Mouse (Mus musculus): ENCODE measurements around the gene Stx16. TPM values are rescaled to one million over a fixed set of nuclear protein-coding genes. Genes with fewer than 3 reads are reported as not detected.

Gene Stx16
- polyA plus RNA-seq, 2 experiments: 10.9 to 67.7 TPM

DNA sequence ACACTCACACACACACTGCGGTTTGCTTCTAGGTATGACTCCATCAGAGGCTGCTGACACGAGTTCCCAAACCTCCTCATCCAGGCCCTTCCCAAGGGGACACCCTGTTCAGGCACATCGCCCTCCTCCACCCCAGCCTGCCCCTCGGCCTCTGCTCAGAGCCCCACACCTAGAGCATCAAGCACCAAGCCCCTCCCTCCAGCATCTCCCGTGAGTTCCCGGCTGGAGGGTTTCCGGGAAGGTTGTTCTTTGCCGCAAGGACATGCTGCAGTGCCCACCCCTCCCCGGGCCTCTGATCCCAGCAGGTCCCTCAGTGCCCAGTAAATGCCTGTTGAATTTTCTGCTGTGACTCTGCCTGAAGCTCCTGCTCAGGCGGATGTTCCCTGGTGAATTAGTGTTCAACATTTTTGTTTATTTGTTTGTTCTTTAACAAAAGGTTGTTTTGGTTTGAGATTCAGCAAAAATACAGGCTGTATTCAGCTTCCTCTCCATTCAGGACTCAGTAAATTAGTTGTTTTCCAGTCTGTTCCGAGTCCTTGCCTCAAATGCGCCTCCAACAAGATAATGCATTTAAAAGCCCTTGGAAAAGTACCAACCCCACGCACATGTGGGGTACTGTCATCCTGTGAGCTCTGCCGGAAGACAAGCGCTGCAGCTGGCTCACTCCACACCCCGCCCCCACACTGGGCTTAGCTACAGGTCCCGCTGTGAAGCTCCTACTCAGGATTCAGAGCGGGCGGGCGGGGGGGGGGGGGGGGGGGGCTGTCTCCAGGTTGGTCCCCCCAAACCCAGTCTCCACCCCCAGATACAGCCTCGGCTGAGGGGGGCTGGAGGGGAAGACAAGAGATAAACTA, 50.6 kb downstream of the Stx16 start:
- Histone ChIP-seq H3K4me1 (ENCODE audit: control insufficient read depth, insufficient read depth, low read length) (peaks cover 14% of the 10 kb centered on the region), H3K9me3 (ENCODE audit: control insufficient read depth, low read length) (peaks cover 16% of the 10 kb centered on the region; the same call in 1 of the 2 replicates), H3K4me3 (replicated peaks; ENCODE audit: low read length) (no peak overlapping the region), H3K27me3 (ENCODE audit: control insufficient read depth, insufficient read depth, low read length) (no peaks in the 10 kb centered on the region), H3K27ac (replicated peaks; ENCODE audit: low read depth, low read length) (0 out of 2 replicates have a peak overlapping the region, but pooled peaks have one; percentile 8), H3K4me2 (replicated peaks; ENCODE audit: low read depth, low read length, severe bottlenecking) (peak overlapping the region; percentile 34), H3K9ac (ENCODE audit: low read depth, low read length, severe bottlenecking) (peak overlapping the region; percentile 28; the same call in 1 of the 2 replicates), H3K36me3 (ENCODE audit: control insufficient read depth, insufficient read depth, low read length) (peaks cover 30% of the 10 kb centered on the region)
- WGBS: 12% methylated on average over 18 of the region's 21 CpGs
- DNase-seq (ENCODE audit: low spot score): peak; percentile 76
- TF ChIP-seq POLR2A (IDR thresholded peaks at IDR 0.05; ENCODE audit: borderline replicate concordance, extremely low read depth, insufficient read depth, insufficient read length): no peak
- peak; percentile 87 for ATAC-seq (ENCODE audit: low FRiP score, low read depth)

DNA sequence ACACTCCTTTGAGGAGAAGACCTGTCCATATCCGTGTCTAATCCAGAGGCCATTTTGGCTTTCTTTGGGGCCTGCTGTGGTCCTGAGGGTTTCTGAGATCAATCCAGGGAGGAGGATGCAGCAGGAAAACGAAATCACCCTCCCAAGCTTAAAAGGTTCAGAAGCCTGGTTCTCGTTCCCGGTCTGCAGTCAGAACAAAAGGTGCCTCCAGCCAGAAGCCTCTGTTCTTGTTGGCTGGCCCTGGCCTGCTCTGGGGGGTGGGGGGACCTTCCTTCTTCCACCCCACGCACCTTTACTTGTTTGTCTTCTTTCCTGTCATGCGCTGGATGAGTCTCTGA, 51.2 kb downstream of the Stx16 start:
- H3K27me3 ChIP-seq (ENCODE audit: control insufficient read depth, insufficient read depth, low read length): no peaks in the 10 kb centered on the region
- ATAC-seq (ENCODE audit: low FRiP score, low read depth) (no peak; the same call in 1 of the 2 replicates), DNase-seq (ENCODE audit: low spot score) (no peak)
- H3K36me3 ChIP-seq (ENCODE audit: control insufficient read depth, insufficient read depth, low read length): peaks cover 24% of the 10 kb centered on the region
- 38% methylated on average over 6 of the region's 6 CpGs for WGBS
- TF ChIP-seq POLR2A (IDR thresholded peaks at IDR 0.05; ENCODE audit: borderline replicate concordance, extremely low read depth, insufficient read depth, insufficient read length): no peak
- H3K9ac ChIP-seq (ENCODE audit: low read depth, low read length, severe bottlenecking): 0 out of 2 replicates have a peak overlapping the region, but pooled peaks have one; percentile 28
- peak overlapping the region; percentile 34 for H3K4me2 ChIP-seq (replicated peaks; ENCODE audit: low read depth, low read length, severe bottlenecking)
- H3K4me1 ChIP-seq (ENCODE audit: control insufficient read depth, insufficient read depth, low read length): peaks cover 14% of the 10 kb centered on the region
- H3K4me3 ChIP-seq (replicated peaks; ENCODE audit: low read length): no peak overlapping the region
- H3K9me3 ChIP-seq (ENCODE audit: control insufficient read depth, low read length): peaks cover 16% of the 10 kb centered on the region; the same call in 1 of the 2 replicates
- no peak overlapping the region for H3K27ac ChIP-seq (replicated peaks; ENCODE audit: low read depth, low read length)

DNA sequence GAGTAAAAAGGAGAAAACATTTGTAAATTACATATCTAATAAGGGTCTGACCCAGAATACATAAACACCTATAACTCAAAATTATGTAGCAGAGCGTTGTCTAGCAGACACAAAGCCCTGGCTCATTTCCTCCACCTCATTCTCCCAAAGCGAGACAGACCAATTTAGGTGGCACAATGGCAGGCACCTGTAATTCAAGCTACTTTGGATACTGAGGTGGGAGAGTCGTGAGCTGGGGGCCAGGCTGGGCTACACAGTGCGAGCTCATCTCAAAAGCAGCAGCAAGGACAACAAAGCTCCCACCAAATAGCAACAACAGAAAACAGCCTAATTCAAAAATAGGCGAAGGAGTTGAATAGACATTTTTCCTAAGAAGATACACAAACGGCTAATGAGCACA, 52.8 kb downstream of the Stx16 start:
- Histone ChIP-seq H3K36me3 (ENCODE audit: control insufficient read depth, insufficient read depth, low read length) (peaks cover 8% of the 10 kb centered on the region), H3K4me2 (replicated peaks; ENCODE audit: low read depth, low read length, severe bottlenecking) (no peak overlapping the region), H3K27me3 (ENCODE audit: control insufficient read depth, insufficient read depth, low read length) (no peaks in the 10 kb centered on the region), H3K4me3 (replicated peaks; ENCODE audit: low read length) (no peak overlapping the region), H3K9me3 (ENCODE audit: control insufficient read depth, low read length) (peaks cover 14% of the 10 kb centered on the region; the same call in 1 of the 2 replicates), H3K4me1 (ENCODE audit: control insufficient read depth, insufficient read depth, low read length) (peaks cover 14% of the 10 kb centered on the region), H3K27ac (replicated peaks; ENCODE audit: low read depth, low read length) (no peak overlapping the region), H3K9ac (ENCODE audit: low read depth, low read length, severe bottlenecking) (no peak overlapping the region)
- 89% methylated on average over 6 of the region's 6 CpGs for WGBS
- ATAC-seq (ENCODE audit: low FRiP score, low read depth): no peak
- TF ChIP-seq POLR2A (IDR thresholded peaks at IDR 0.05; ENCODE audit: borderline replicate concordance, extremely low read depth, insufficient read depth, insufficient read length): no peak
- no peak for DNase-seq (ENCODE audit: low spot score)

DNA sequence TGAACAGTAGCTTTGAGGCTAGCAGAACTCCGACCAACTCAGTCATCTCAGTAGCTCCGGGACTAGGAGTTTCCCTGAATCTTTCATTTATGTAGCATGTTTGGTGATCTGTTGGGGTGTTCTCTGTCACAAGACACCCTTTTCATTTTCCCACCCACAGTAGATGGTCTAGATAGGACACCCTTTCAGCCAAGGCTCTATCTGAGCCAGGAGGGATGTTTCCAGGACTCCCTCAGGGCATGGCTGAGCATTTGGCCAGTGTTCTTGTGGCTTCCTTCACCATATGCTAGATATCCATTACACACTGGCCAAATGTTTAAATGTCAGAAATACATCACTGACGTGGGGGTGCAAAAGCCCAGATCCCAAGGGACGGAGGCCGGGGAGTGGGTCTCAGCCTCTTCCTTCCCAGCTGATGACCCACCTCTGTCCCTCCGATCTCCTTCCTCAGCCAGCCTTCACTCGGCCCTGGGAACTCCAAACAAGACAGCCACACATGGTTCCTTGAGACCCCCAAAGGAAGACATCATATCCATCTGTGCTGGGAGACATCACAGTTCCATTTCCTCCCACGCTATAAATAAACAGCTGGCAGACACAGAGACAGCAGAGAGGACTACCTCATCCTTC, 54.5 kb downstream of the Stx16 start:
- no peak overlapping the region for H3K27ac ChIP-seq (replicated peaks; ENCODE audit: low read depth, low read length)
- no peak for ATAC-seq (ENCODE audit: low FRiP score, low read depth)
- no peaks in the 10 kb centered on the region for H3K27me3 ChIP-seq (ENCODE audit: control insufficient read depth, insufficient read depth, low read length)
- no peaks in the 10 kb centered on the region for H3K36me3 ChIP-seq (ENCODE audit: control insufficient read depth, insufficient read depth, low read length)
- no peak overlapping the region for H3K9ac ChIP-seq (ENCODE audit: low read depth, low read length, severe bottlenecking)
- no peak overlapping the region for H3K4me3 ChIP-seq (replicated peaks; ENCODE audit: low read length)
- 87% methylated on average over 8 of the region's 8 CpGs for WGBS
- no peak overlapping the region for H3K4me2 ChIP-seq (replicated peaks; ENCODE audit: low read depth, low read length, severe bottlenecking)
- no peak for TF ChIP-seq POLR2A (IDR thresholded peaks at IDR 0.05; ENCODE audit: borderline replicate concordance, extremely low read depth, insufficient read depth, insufficient read length)
- H3K9me3 ChIP-seq (ENCODE audit: control insufficient read depth, low read length): no peaks in the 10 kb centered on the region
- DNase-seq (ENCODE audit: low spot score): no peak
- H3K4me1 ChIP-seq (ENCODE audit: control insufficient read depth, insufficient read depth, low read length): peaks cover 14% of the 10 kb centered on the region

DNA sequence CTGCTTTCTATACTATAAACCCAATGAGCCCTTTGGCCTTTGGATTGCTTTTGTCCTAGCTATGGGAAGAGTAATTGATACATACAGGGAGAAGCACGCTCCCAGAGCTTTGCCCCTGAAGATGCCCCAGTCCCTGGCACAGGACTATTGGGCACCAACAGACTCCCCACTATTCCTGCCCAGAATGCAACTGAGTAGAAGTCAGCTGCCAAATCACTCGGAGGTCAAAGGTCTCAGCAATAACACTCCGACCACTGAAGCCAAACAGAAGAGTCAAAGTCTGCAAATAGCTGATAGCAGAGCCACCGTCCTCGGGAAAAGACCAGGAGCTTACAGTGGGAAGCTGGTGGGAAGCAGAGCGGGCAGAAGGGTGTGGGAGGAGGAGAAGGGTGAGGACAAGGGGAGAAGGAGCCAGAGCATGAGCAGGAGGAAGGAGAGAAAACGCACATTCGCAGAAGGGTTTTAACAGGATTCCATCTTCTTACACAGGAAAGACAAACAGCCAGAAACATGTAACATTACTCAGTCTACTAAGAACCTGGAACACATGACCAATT, 56.4 kb downstream of the Stx16 start:
- H3K9me3 ChIP-seq (ENCODE audit: control insufficient read depth, low read length): no peaks in the 10 kb centered on the region
- no peaks in the 10 kb centered on the region for H3K27me3 ChIP-seq (ENCODE audit: control insufficient read depth, insufficient read depth, low read length)
- 0 out of 2 replicates have a peak, but pooled peaks cover 2% of the 10 kb centered on the region for H3K4me1 ChIP-seq (ENCODE audit: control insufficient read depth, insufficient read depth, low read length)
- WGBS: 84% methylated on average over 8 of the region's 8 CpGs
- H3K4me3 ChIP-seq (replicated peaks; ENCODE audit: low read length): no peak overlapping the region
- no peak for ATAC-seq (ENCODE audit: low FRiP score, low read depth)
- H3K9ac ChIP-seq (ENCODE audit: low read depth, low read length, severe bottlenecking): no peak overlapping the region
- no peaks in the 10 kb centered on the region for H3K36me3 ChIP-seq (ENCODE audit: control insufficient read depth, insufficient read depth, low read length)
- TF ChIP-seq POLR2A (IDR thresholded peaks at IDR 0.05; ENCODE audit: borderline replicate concordance, extremely low read depth, insufficient read depth, insufficient read length): no peak
- no peak for DNase-seq (ENCODE audit: low spot score)
- H3K27ac ChIP-seq (replicated peaks; ENCODE audit: low read depth, low read length): no peak overlapping the region
- H3K4me2 ChIP-seq (replicated peaks; ENCODE audit: low read depth, low read length, severe bottlenecking): no peak overlapping the region

Other genes with a start within 250 kb of the Stx16 start
- gene Npepl1, start 34.0 kb downstream of the Stx16 start, polyA plus RNA-seq (2012; rRNA removed): 136 and 177 TPM in 2 replicates
- gene Npepl1, start 34.0 kb downstream of the Stx16 start, polyA plus RNA-seq (2014; fragmentation: Nextera tagmentation; extraction: Ambion mirVana): 72.4 and 76.9 TPM in 2 replicates
- gene Gnas, start 208.0 kb downstream of the Stx16 start, polyA plus RNA-seq (2012; rRNA removed): 2,875 and 2,934 TPM in 2 replicates
- gene Gnas, start 208.0 kb downstream of the Stx16 start, polyA plus RNA-seq (2014; fragmentation: Nextera tagmentation; extraction: Ambion mirVana): 2,366 and 2,381 TPM in 2 replicates